In the genomic region with DNA sequence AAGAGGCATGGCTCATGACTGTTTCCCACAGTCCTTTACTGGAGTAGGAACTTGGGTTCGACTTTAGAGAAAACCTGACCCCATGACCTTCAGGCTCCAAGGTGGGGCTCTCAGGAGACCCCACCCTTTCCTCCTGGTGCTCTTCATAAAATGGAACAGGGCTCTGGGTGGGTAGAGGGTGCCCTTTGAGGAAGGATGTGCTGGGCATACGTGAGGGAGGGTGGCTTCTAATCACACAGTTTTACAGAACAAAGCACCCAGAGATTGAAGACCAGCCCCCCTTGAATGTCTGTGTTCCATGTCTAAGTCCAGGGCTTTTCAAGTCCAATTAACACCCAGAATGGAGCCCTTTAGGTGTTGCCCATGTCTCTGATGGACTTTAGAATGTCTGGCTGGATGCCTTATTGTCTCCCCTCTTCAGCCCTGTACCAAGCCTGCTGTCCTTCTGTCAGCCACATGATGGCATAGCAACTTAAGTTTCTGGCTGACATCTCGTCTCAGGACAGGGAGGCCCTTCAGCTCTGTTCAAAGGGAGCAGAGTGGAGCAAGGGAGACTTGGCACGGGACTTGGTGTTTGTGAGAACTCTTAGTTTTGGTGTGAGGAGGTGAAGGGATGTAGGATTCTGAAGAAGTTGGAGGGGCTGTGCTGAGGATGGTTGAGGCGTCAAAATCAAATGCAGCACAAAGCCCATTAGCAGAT, we compare ENCODE assay signal across 10 mouse cellular contexts.
DNase-seq lines count a peak whose midpoint lies in the region; ATAC-seq lines count a peak whose summit lies in the region.
"Had no signal": no experiment of that assay in that cellular context is flagged by ENCODE, and none has a peak within 500 bp of the region (broad histone marks: within the 10 kb centered on the region; RNA-seq: fewer than 3 reads in every experiment).

No protein-coding gene starts in this region.

- no peak overlapping the region for H3K27ac ChIP-seq in kidney, embryonic 15.5 days
- no peak overlapping the region for H3K27ac ChIP-seq in intestine, embryonic 15.5 days
- H3K27ac ChIP-seq: liver, embryonic 15.5 days had no signal

- no peak overlapping the region for H3K9ac ChIP-seq in kidney, embryonic 15.5 days
- H3K9ac ChIP-seq in intestine, embryonic 15.5 days = no peak overlapping the region
- H3K9ac ChIP-seq: liver, embryonic 15.5 days had no signal

- intact Hi-C loops in left cerebral cortex, postnatal 25 days (cut with DNase I) = loop anchor here (5.0 to 10.0 kb wide), 8 partner anchors 386 to 1468 kb away; a partner anchor contains a TSS

- H3K9me3 ChIP-seq in kidney, embryonic 15.5 days (replicated peaks) = no peaks in the 10 kb centered on the region
- H3K9me3 ChIP-seq in intestine, embryonic 15.5 days = no peaks in the 10 kb centered on the region
- H3K9me3 ChIP-seq: G1E; liver, embryonic 15.5 days had no signal

- no peaks in the 10 kb centered on the region for H3K36me3 ChIP-seq in kidney, embryonic 15.5 days
- no peaks in the 10 kb centered on the region for H3K36me3 ChIP-seq in intestine, embryonic 15.5 days
- H3K36me3 ChIP-seq: G1E; liver, embryonic 15.5 days had no signal

- 45% methylated on average over 5 of the region's 5 CpGs for WGBS in kidney, embryonic 15.5 days
- WGBS in intestine, embryonic 15.5 days = 47% methylated on average over 5 of the region's 5 CpGs

- no peak overlapping the region for H3K4me2 ChIP-seq in kidney, embryonic 15.5 days
- H3K4me2 ChIP-seq in intestine, embryonic 15.5 days (replicated peaks) = no peak overlapping the region
- H3K4me2 ChIP-seq: liver, embryonic 15.5 days had no signal

- peak; percentile 21 for DNase-seq in kidney, adult 11 months
- DNase-seq in cerebellum, postnatal 10 days = peak; percentile 85 to 86
- DNase-seq in frontal cortex, postnatal 10 days (ENCODE audit: low spot score in 2 of 2) = peak; percentile 50 to 65
- peak; percentile 65 to 78 for DNase-seq in left cerebral cortex, postnatal 25 days (ENCODE audit: low spot score in 2 of 2)
- DNase-seq in neural tube, embryonic 10.5 days (ENCODE audit: extremely low spot score, low spot score) = peak; percentile 56
- DNase-seq in thymus, postnatal 14 days = no peak

- H3K27me3 ChIP-seq in kidney, embryonic 15.5 days = peaks cover 6% of the 10 kb centered on the region; the same call in 1 of the 2 replicates
- 0 out of 2 replicates have a peak, but pooled peaks cover 5% of the 10 kb centered on the region for H3K27me3 ChIP-seq in intestine, embryonic 15.5 days (replicated peaks)
- H3K27me3 ChIP-seq: liver, embryonic 15.5 days had no signal

- ATAC-seq in kidney, embryonic 15.5 days (replicated peaks; ENCODE audit: low FRiP score) = no peak
- peak; percentile 62; the same call in 1 of the 2 replicates for ATAC-seq in intestine, embryonic 15.5 days

- 0 out of 2 replicates have a peak, but pooled peaks cover 4% of the 10 kb centered on the region for H3K4me1 ChIP-seq in kidney, embryonic 15.5 days
- H3K4me1 ChIP-seq in intestine, embryonic 15.5 days (replicated peaks) = no peaks in the 10 kb centered on the region
- H3K4me1 ChIP-seq: liver, embryonic 15.5 days had no signal

- no peak overlapping the region for H3K4me3 ChIP-seq in kidney, embryonic 15.5 days (replicated peaks)
- H3K4me3 ChIP-seq in intestine, embryonic 15.5 days (replicated peaks) = no peak overlapping the region
- H3K4me3 ChIP-seq: liver, embryonic 15.5 days had no signal
